34 mouse cellular contexts compared by ENCODE assay signal in the genomic region with DNA sequence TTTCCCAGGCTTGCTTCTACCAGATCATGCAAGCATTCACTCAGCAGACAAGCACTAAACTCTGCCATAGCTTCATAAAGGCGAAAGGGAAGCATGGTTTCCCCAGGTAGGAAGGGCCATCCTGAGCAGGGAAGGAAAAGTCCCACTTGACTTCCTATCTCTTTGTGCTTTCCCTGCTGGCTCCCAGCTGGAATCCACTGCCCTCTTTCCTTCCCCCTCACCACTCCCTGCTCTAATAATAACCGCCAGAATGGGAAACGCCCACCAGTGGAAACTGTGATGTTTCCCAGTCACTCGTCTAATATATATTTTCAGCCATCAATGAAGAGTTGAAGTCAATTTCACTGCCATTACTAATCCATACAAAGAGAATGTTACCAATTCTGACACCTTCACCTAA. TPM values are rescaled to one million over a fixed set of nuclear protein-coding genes. Genes with fewer than 3 reads are reported as not detected.
DNase-seq lines count a peak whose midpoint lies in the region; ATAC-seq and TF ChIP-seq lines count a peak whose summit lies in the region.
"Had no signal": no experiment of that assay in that cellular context is flagged by ENCODE, and none has a peak within 500 bp of the region (broad histone marks: within the 10 kb centered on the region; RNA-seq: fewer than 3 reads in every experiment).

No protein-coding gene starts in this region.

- peak; percentile 26 to 34 for DNase-seq in heart, adult 2 months
- peak; percentile 28 for DNase-seq in heart, postnatal 0 days (ENCODE audit: low spot score)
- DNase-seq in heart, embryonic 10.5 days (ENCODE audit: low spot score): no peak
- peak; percentile 12 for DNase-seq in midbrain, embryonic 11.5 days (ENCODE audit: low spot score, missing footprints)
- DNase-seq in midbrain, postnatal 0 days (ENCODE audit: low spot score): no peak
- peak; percentile 17 for DNase-seq in heart, postnatal 4 days
- DNase-seq: adrenal gland, adult 2 months; adrenal gland, postnatal 14 days; cerebellum, adult 11-12 months; cerebellum, adult 8-10 months; cerebellum, postnatal 10 days; cerebellum, postnatal 36 days; embryo, embryonic 11 days; gastrocnemius, postnatal 25 days; kidney, adult 11 months had no signal

- no peaks in the 10 kb centered on the region; the same call in 1 of the 2 replicates for H3K36me3 ChIP-seq in heart, adult 2 months (ENCODE audit: control insufficient read depth, insufficient read depth, low read length)
- no peaks in the 10 kb centered on the region for H3K36me3 ChIP-seq in heart, embryonic 12.5 days
- H3K36me3 ChIP-seq in heart, postnatal 0 days (replicated peaks; ENCODE audit: control insufficient read depth, insufficient read depth, low read length): no peaks in the 10 kb centered on the region
- no peaks in the 10 kb centered on the region for H3K36me3 ChIP-seq in heart, embryonic 10.5 days
- no peaks in the 10 kb centered on the region for H3K36me3 ChIP-seq in midbrain, embryonic 11.5 days (ENCODE audit: control insufficient read depth, insufficient read depth, low read length)
- no peaks in the 10 kb centered on the region for H3K36me3 ChIP-seq in midbrain, postnatal 0 days (ENCODE audit: insufficient read depth, low read length)
- H3K36me3 ChIP-seq: embryonic facial prominence, embryonic 10.5 days; embryonic facial prominence, embryonic 13.5 days; forebrain, embryonic 12.5 days; forebrain, embryonic 15.5 days; heart, embryonic 15.5 days; hindbrain, embryonic 10.5 days; hindbrain, embryonic 13.5 days; intestine, embryonic 15.5 days had no signal

- H3K9ac ChIP-seq in heart, adult 2 months (ENCODE audit: low read depth, low read length): no peak overlapping the region
- no peak overlapping the region for H3K9ac ChIP-seq in heart, embryonic 12.5 days
- H3K9ac ChIP-seq in heart, postnatal 0 days (replicated peaks; ENCODE audit: low read depth, low read length): no peak overlapping the region
- H3K9ac ChIP-seq in midbrain, embryonic 11.5 days (ENCODE audit: low read length): no peak overlapping the region
- no peak overlapping the region for H3K9ac ChIP-seq in midbrain, postnatal 0 days (replicated peaks; ENCODE audit: low read length, poor library complexity, severe bottlenecking)
- H3K9ac ChIP-seq: embryonic facial prominence, embryonic 13.5 days; forebrain, embryonic 12.5 days; forebrain, embryonic 15.5 days; heart, embryonic 15.5 days; hindbrain, embryonic 13.5 days; intestine, embryonic 15.5 days had no signal

- peaks cover 2% of the 10 kb centered on the region for H3K4me1 ChIP-seq in heart, adult 2 months (ENCODE audit: control insufficient read depth, insufficient read depth, low read length)
- peaks cover 8% of the 10 kb centered on the region for H3K4me1 ChIP-seq in heart, embryonic 12.5 days (replicated peaks)
- H3K4me1 ChIP-seq in heart, postnatal 0 days (ENCODE audit: control insufficient read depth, insufficient read depth): peaks cover 5% of the 10 kb centered on the region
- H3K4me1 ChIP-seq in heart, embryonic 10.5 days: peaks cover 4% of the 10 kb centered on the region; the same call in 1 of the 2 replicates
- no peaks in the 10 kb centered on the region for H3K4me1 ChIP-seq in midbrain, embryonic 11.5 days (ENCODE audit: control insufficient read depth, insufficient read depth, low read length)
- no peaks in the 10 kb centered on the region for H3K4me1 ChIP-seq in midbrain, postnatal 0 days (ENCODE audit: insufficient read depth, low read length)
- H3K4me1 ChIP-seq: embryonic facial prominence, embryonic 13.5 days; forebrain, embryonic 12.5 days; forebrain, embryonic 15.5 days; hindbrain, embryonic 10.5 days; hindbrain, embryonic 13.5 days; intestine, embryonic 15.5 days had no signal

- TF ChIP-seq POLR2A in heart, adult 2 months (IDR thresholded peaks at IDR 0.05; ENCODE audit: insufficient read depth, low read depth, low read length): no peak

- TF ChIP-seq CTCF in heart, adult 2 months (IDR thresholded peaks at IDR 0.05): no peak
- no peak for TF ChIP-seq CTCF in heart, postnatal 0 days (IDR thresholded peaks at IDR 0.05; ENCODE audit: low read depth)
- TF ChIP-seq CTCF in midbrain, postnatal 0 days (IDR thresholded peaks at IDR 0.05): no peak

- H3K27ac ChIP-seq in heart, adult 2 months: peak overlapping the region; percentile 42
- no peak overlapping the region for H3K27ac ChIP-seq in heart, embryonic 12.5 days (ENCODE audit: poor library complexity, severe bottlenecking)
- no peak overlapping the region for H3K27ac ChIP-seq in heart, postnatal 0 days (ENCODE audit: low read depth)
- H3K27ac ChIP-seq in heart, embryonic 10.5 days: no peak overlapping the region
- H3K27ac ChIP-seq in midbrain, embryonic 11.5 days (ENCODE audit: low read depth, low read length): no peak overlapping the region
- H3K27ac ChIP-seq in midbrain, postnatal 0 days (ENCODE audit: low read depth, low read length): no peak overlapping the region
- H3K27ac ChIP-seq: embryonic facial prominence, embryonic 10.5 days; embryonic facial prominence, embryonic 13.5 days; forebrain, embryonic 12.5 days; forebrain, embryonic 15.5 days; heart, embryonic 15.5 days; hindbrain, embryonic 10.5 days; hindbrain, embryonic 13.5 days; intestine, embryonic 15.5 days had no signal

- 15% methylated on average over 4 of the region's 4 CpGs for WGBS in heart, adult 2 months
- WGBS in heart, embryonic 12.5 days: 31% methylated on average over 4 of the region's 4 CpGs
- 16% methylated on average over 4 of the region's 4 CpGs for WGBS in heart, postnatal 0 days
- 34% methylated on average over 4 of the region's 4 CpGs for WGBS in heart, embryonic 10.5 days
- WGBS in midbrain, embryonic 11.5 days: 74% methylated on average over 4 of the region's 4 CpGs
- WGBS in midbrain, postnatal 0 days: 66% methylated on average over 4 of the region's 4 CpGs

- H3K79me2 ChIP-seq in heart, adult 2 months (replicated peaks; ENCODE audit: control insufficient read depth, insufficient read depth, low read length): no peaks in the 10 kb centered on the region

- ATAC-seq in heart, embryonic 12.5 days (ENCODE audit: insufficient number of reproducible peaks, low FRiP score): no peak
- peak; percentile 30; the same call in 1 of the 2 replicates for ATAC-seq in heart, postnatal 0 days (ENCODE audit: insufficient read depth, low read depth)
- ATAC-seq in midbrain, embryonic 11.5 days (ENCODE audit: low FRiP score): no peak
- no peak for ATAC-seq in midbrain, postnatal 0 days (ENCODE audit: low FRiP score)
- no peak for ATAC-seq in granulocyte monocyte progenitor cell, adult 5-6 weeks (replicated peaks; ENCODE audit: poor library complexity, severe bottlenecking)
- ATAC-seq: CD4-positive, CD25-positive, alpha-beta regulatory T cell, adult 4 months; forebrain, embryonic 15.5 days; hindbrain, embryonic 16.5 days; intestine, embryonic 15.5 days had no signal

- H3K9me3 ChIP-seq in heart, embryonic 12.5 days (replicated peaks): no peaks in the 10 kb centered on the region
- H3K9me3 ChIP-seq in heart, postnatal 0 days (replicated peaks; ENCODE audit: control insufficient read depth, low read length): no peaks in the 10 kb centered on the region
- H3K9me3 ChIP-seq in heart, embryonic 10.5 days: no peaks in the 10 kb centered on the region
- no peaks in the 10 kb centered on the region for H3K9me3 ChIP-seq in midbrain, embryonic 11.5 days (ENCODE audit: control insufficient read depth, low read length)
- no peaks in the 10 kb centered on the region for H3K9me3 ChIP-seq in midbrain, postnatal 0 days (ENCODE audit: low read length)
- H3K9me3 ChIP-seq: embryonic facial prominence, embryonic 10.5 days; embryonic facial prominence, embryonic 13.5 days; forebrain, embryonic 12.5 days; forebrain, embryonic 15.5 days; heart, embryonic 15.5 days; hindbrain, embryonic 10.5 days; hindbrain, embryonic 13.5 days; intestine, embryonic 15.5 days had no signal

- no peak overlapping the region for H3K4me3 ChIP-seq in heart, adult 2 months
- H3K4me3 ChIP-seq in heart, embryonic 12.5 days: no peak overlapping the region
- H3K4me3 ChIP-seq in heart, postnatal 0 days (ENCODE audit: low read depth, low read length): no peak overlapping the region
- H3K4me3 ChIP-seq in heart, embryonic 10.5 days: no peak overlapping the region
- H3K4me3 ChIP-seq in midbrain, embryonic 11.5 days (ENCODE audit: low read depth, low read length): no peak overlapping the region
- no peak overlapping the region for H3K4me3 ChIP-seq in midbrain, postnatal 0 days (ENCODE audit: low read depth, low read length)
- H3K4me3 ChIP-seq: embryonic facial prominence, embryonic 10.5 days; embryonic facial prominence, embryonic 13.5 days; erythroblast, embryonic 14.5 days; forebrain, embryonic 12.5 days; forebrain, embryonic 15.5 days; heart, embryonic 15.5 days; hindbrain, embryonic 10.5 days; hindbrain, embryonic 13.5 days; intestine, embryonic 15.5 days had no signal

- H3K4me2 ChIP-seq in heart, embryonic 12.5 days: no peak overlapping the region
- H3K4me2 ChIP-seq in heart, postnatal 0 days (ENCODE audit: low read depth, low read length): 0 out of 2 replicates have a peak overlapping the region, but pooled peaks have one; percentile 4
- H3K4me2 ChIP-seq in midbrain, embryonic 11.5 days: no peak overlapping the region
- H3K4me2 ChIP-seq in midbrain, postnatal 0 days (ENCODE audit: low read depth, low read length, poor library complexity, severe bottlenecking): no peak overlapping the region
- H3K4me2 ChIP-seq: embryonic facial prominence, embryonic 13.5 days; forebrain, embryonic 12.5 days; forebrain, embryonic 15.5 days; heart, embryonic 15.5 days; hindbrain, embryonic 13.5 days; intestine, embryonic 15.5 days had no signal

- no peaks in the 10 kb centered on the region for H3K27me3 ChIP-seq in heart, adult 2 months (ENCODE audit: control insufficient read depth, insufficient read depth, low read length)
- no peaks in the 10 kb centered on the region for H3K27me3 ChIP-seq in heart, embryonic 12.5 days (replicated peaks)
- H3K27me3 ChIP-seq in heart, postnatal 0 days (ENCODE audit: control insufficient read depth, insufficient read depth, low read length): no peaks in the 10 kb centered on the region
- no peaks in the 10 kb centered on the region for H3K27me3 ChIP-seq in heart, embryonic 10.5 days (ENCODE audit: insufficient read depth, poor library complexity, severe bottlenecking)
- no peaks in the 10 kb centered on the region for H3K27me3 ChIP-seq in midbrain, embryonic 11.5 days (ENCODE audit: control insufficient read depth, insufficient read depth, low read length)
- no peaks in the 10 kb centered on the region for H3K27me3 ChIP-seq in midbrain, postnatal 0 days (ENCODE audit: insufficient read depth, low read length)
- H3K27me3 ChIP-seq: embryonic facial prominence, embryonic 13.5 days; forebrain, embryonic 12.5 days; forebrain, embryonic 15.5 days; heart, embryonic 15.5 days; hindbrain, embryonic 13.5 days; intestine, embryonic 15.5 days had no signal

- intact Hi-C loops in heart, adult 2 months (cut with DNase I): no loop called here

- TF ChIP-seq EP300 in heart, adult 2 months (IDR thresholded peaks at IDR 0.05; ENCODE audit: insufficient read depth, low read depth, low read length): peak; percentile 84
- TF ChIP-seq EP300 in heart, postnatal 0 days (IDR thresholded peaks at IDR 0.05; ENCODE audit: low read depth): no peak

RNA-seq across cellular contexts. Expression of a gene that starts 28.8 kb away (rescaled TPM):
- not detected for total RNA-seq in heart, adult 2 months (2021)
- polyA plus RNA-seq in heart, adult 2 months (2012; rRNA removed): not detected in 2 replicates
- not detected in 2 replicates for polyA plus RNA-seq in heart, embryonic 12.5 days (2016; fragmentation: Nextera tagmentation; extraction: Ambion mirVana)
- not detected in 2 replicates for total RNA-seq in heart, postnatal 0 days (2014; rRNA removed; ENCODE audit: low replicate concordance)
- not detected in 2 replicates for polyA plus RNA-seq in heart, postnatal 0 days (2015; fragmentation: Nextera tagmentation; extraction: Ambion mirVana)
- not detected in 2 replicates for polyA plus RNA-seq in heart, embryonic 10.5 days (2016; fragmentation: Nextera tagmentation; extraction: Ambion mirVana)
- polyA plus RNA-seq in midbrain, embryonic 11.5 days (2014; fragmentation: Nextera tagmentation; extraction: Ambion mirVana): not detected in 2 replicates
- not detected in 2 replicates for total RNA-seq in midbrain, postnatal 0 days (2014; rRNA removed)
- not detected in 2 replicates for polyA plus RNA-seq in midbrain, postnatal 0 days (2015; fragmentation: Nextera tagmentation; extraction: Ambion mirVana)
- not detected for total RNA-seq in heart, postnatal 4 days (2021)
- total RNA-seq in granulocyte monocyte progenitor cell, adult 5-6 weeks (2014; fragmentation: Nextera tagmentation): not detected in 2 replicates
- total RNA-seq in granulocyte monocyte progenitor cell, adult 5-6 weeks (2017): not detected in 2 replicates
- total RNA-seq: adrenal gland, adult 2 months; adrenal gland, postnatal 14 days; adrenal gland, postnatal 4 days; gastrocnemius, adult 8-10 months; gastrocnemius, postnatal 25 days; MEL had no signal
- polyA plus RNA-seq: adrenal gland, adult 2 months; C2C12; CD4-positive, CD25-positive, alpha-beta regulatory T cell, adult 4 months; cortical plate, adult 2 months; embryonic facial prominence, embryonic 10.5 days; embryonic facial prominence, embryonic 13.5 days; erythroblast, embryonic 14.5 days; forebrain, embryonic 12.5 days; forebrain, embryonic 15.5 days; gonadal fat pad, adult 2 months; heart, embryonic 15.5 days; hindbrain, embryonic 10.5 days; hindbrain, embryonic 13.5 days; hindbrain, embryonic 16.5 days; intestine, embryonic 15.5 days had no signal

Comparison
In these comparisons a context has a peak if more than half of its experiments do, and no peak if none do; other contexts are left out.
1. DNase-seq: peak in heart, adult 2 months (2 of 2), heart, postnatal 0 days (single experiment), midbrain, embryonic 11.5 days (single experiment) and heart, postnatal 4 days (single experiment); none in heart, embryonic 10.5 days (single experiment) and midbrain, postnatal 0 days (single experiment).